Mouse (Mus musculus) retina, embryonic 14.5 days (tissue): ENCODE measurements around the gene Hes5.

Experiments
- DNase-seq: peaks from one replicate; pipeline ENCODE4 v3.0.0-alpha.2; 2015; ENCODE audit warnings: low spot score

Hes5 gene

DNA sequence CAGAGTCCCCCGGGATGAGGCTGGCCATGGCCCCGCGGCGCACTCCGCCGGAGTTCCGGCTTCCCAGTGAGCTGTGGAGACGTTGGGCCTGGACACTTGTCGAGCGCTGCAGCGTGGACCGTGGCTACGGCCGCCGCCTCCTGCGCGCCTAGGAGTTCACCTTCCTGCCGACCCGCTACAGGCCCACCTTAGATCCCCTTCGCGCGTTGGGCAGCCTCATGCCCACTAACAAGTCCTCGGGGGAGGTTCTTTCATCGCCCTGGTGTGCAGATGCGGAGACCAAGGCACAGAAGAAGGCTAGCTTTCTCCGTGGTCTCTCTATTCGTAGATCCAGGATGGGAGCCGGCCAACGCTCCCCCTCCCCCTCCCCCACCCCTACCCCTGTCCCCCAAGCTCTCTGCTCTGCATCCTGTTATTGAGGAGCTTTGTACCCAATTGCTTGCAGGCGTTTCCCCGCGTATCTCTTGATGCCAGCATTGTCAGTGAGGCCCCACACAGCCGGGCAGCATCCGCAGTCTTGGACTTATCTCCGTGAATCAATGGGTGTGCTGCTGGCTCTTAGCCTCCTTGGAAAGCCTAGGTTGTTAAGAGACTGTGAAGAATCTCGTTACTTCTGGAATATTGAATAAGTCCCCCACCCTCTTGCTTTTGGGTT lies 4.0 kb downstream of the Hes5 start:
- DNase-seq, result no peak

DNA sequence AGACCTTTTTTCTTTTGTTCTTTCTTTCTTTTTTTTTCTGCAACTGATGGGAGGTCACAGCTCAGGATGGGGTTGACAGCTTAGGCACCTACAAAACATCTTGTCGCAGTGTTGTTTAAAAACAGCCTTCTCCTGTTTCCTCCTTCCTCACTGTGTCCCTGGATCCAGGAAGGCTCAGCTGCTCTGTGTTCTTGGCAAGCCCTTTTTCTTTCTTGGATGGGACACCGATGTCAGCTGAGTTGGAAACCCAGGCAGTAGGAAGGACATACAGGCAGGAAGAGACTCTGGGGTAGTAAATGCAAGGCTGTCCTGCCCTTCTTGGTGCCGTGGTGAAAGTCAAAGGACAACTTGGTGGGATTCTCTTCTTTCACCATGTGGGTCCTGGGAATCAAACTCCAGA lies 5.1 kb downstream of the Hes5 start:
- DNase-seq, result no peak

GRCm38 (mm10) chr4:154967173-154967572 lies 6.5 kb downstream of the Hes5 start:
- peak; percentile 77 for DNase-seq

GRCm38 (mm10) chr4:154972546-154972945 lies 11.8 kb downstream of the Hes5 start:
- DNase-seq, result no peak

DNA sequence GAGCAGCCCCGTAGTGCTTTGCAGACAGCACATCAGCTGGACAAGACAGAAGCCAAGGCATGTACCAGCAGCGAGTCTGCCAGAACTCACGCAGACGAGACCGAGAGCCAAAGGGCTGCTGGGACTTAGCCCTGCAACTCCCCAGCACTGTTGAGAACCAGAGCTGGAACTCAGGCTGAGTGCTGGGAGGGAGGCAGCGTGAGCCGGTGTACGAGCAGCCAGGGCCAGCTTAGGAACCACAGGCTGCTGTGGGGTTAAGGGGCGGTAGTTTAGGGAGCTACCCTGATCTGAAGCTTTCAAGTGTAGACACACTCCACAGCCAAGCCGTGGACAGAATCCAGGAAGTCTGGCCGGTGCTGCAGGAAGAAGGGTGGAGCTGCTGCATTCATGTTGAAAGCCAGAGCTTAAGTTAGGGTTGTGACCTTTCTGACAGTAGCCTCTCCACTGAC lies 13.5 kb downstream of the Hes5 start:
- DNase-seq, result no peak

- no peak for DNase-seq
Observed at GRCm38 (mm10) chr4:154980110-154980509, 19.4 kb downstream of the Hes5 start.

DNA sequence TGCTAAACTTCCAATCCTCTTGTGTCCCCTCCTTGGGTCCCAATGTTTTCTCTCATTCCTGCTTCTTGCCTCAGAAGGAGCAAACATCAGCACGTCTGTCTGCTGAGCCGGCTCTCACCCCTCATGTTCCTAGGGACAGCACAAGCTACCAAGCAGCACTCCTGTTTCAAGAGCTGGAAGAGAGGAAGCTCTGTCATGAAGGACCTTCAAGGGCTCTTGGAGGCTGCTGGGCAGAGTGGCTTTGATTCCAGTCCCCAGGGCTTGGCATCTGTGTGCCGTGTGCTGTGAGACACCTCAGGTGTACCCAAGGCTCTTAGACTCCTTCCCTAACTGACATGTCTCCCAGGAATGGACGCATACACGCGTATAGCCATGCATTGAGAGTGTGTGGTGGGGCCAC lies 20.4 kb downstream of the Hes5 start:
- DNase-seq, result no peak

- DNase-seq, result peak; percentile 67
Observed at GRCm38 (mm10) chr4:154981530-154981929, 20.8 kb downstream of the Hes5 start.

DNA sequence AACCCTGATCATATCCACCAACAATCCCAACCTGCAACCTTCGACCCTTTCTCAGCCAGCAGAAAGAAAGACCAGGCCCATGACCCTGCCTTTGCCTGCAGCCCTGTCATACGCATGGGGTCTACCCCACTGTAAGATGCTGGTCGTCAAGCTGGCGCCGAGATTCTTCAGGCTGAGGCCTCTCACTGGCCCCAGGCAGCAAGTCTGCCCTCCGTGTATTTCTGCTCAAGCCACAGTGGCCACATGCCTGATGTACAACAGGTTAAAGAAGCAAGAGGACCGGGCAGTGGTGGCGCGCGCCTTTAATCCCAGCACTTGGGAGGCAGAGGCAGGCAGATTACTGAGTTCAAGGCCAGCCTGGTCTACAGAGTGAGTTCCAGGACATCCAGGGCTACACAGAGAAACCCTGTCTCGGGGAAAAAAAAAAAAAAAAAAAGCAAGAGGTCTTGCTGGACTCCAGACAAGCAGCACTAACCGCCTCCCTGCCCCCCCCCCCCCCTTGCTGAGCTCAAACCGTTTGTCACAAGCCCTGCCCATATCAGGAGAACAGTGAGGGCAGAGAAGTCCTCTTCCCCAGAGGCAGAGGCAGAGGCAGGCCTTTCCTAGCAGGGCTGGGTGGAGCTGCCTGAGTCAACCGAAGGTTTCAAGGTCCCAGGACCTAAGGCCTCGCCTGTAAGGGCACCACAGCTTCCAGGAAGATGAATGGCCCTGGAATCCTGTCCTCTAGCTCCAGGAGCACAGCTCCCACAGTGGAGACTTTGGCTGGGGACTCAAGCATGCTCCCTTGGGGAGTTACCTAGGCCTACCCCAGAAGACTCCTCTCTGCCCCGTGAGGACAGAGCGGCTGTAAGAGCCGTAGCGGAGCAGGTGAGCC lies 21.8 kb downstream of the Hes5 start:
- no peak for DNase-seq

DNA sequence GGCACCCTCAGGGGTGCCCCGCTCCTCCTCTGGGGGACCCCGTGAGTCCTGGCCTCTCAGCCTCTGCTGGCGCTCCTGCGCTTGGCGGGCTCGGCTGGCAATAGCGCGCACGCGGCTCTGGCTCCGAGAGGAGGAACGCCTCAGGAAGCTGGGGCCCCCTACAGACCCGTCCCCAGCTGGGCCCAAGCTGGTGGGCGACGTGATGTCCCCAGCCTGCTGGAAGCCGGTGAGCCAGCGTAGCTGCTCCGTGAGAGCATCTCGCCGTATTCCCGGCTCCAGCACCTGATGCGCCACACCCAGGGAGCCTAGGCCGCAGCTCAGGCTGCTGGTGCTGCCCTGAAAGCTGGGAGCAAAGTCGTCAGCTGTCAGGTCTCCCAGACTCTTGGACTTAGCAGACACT lies 23.0 kb downstream of the Hes5 start:
- DNase-seq, result no peak

DNA sequence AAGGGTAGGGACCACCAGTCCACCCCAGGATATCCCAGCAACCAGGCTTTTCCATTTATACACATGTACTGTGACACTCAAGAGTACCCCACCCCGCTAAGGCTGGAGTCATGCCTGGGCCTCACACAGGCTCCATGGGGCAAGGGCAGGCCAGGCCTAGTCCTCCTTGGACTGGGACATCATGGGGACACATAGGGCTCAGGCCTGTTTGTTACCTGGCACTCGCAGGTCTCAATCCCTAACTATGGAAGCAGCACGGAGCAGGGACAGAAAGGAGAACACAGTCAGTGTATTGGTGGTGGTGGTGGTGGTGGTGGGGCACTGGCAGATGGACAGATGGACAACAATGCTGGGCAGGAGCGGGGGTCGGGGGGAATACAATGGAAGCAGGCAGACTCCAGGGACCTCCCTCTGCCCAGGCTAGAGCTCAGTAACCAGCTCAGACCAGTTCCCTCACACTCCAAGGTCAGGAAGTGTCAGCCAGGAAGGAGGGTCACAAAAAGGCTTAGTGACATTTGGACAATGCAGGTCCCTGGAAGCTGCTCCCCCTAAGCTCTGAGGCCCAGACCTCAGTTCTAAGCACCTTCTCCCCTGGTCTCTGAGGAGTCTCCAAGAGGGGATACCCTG lies 24.5 kb downstream of the Hes5 start:
- DNase-seq, result no peak

GRCm38 (mm10) chr4:154986096-154986495 lies 25.4 kb downstream of the Hes5 start:
- DNase-seq, result peak; percentile 81

DNA sequence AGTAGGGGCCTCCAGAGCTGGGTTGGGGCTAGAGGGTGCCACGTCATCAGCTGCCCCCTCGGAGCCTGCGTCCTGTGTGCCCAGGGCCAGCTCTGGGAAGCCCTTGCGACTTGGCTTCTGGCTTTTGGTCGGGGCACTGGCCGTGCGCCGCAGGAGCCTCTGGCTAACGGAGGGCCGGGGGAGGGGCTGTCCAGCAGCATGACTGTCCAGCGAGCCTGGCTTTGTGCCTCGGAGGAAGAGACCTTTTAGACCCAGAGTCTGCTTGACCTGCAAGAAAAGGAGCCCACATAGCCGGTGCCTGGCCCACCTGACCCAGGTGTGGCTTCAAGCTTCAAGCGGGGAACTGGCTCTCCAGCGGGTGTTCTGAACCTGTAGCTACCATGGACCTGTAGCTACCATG lies 26.0 kb downstream of the Hes5 start:
- DNase-seq, result no peak

DNA sequence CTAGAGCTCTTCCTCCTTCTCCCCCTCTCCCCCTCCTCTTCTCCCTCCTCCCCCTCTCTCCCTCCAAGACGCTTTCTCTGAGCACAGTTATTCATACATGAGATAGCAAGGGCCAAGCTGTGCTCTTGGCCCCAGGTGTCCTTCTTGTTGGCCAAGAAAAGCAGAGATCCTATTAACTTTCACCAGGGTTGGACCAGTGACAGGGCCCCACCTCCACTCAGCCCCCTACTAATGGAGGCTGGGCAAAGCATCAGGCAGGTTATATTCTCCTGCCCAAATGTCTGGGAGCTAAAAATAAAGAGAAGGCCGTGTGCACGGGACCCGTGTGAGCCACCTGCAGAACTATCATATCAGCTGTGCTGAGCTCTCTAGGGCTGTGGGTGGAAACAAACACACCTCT lies 34.2 kb downstream of the Hes5 start:
- DNase-seq, result no peak

DNA sequence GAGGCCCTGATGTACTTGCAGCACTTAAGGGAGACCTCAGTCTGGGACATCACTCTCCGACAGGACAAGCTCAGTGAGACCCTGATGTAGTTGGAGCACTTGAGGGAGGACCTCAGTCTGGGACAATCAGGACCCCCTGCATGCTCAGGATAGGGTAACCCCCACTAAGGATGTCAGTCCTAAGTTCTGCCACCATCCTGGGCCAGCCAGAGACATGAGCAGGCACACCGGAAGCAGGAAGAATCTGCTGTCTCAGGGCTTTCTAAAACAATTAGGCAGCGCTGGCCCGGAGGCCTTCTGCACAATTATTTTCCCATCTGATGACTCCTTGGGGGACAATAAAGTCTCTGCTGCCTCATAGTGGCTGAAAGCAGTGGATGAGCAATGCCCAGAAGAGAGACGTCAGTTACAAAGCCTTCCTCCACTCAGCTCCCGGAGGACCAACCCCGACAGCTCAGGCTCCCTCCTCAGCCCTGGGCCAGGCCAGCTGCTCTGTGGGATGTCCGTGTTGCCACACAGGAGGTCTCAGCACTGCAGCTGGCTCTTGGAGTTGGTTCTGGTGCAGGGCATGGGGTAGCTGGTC lies 35.9 kb downstream of the Hes5 start:
- DNase-seq, result peak; percentile 68

GRCm38 (mm10) chr4:154999379-154999778 lies 38.7 kb downstream of the Hes5 start:
- DNase-seq, result no peak

DNA sequence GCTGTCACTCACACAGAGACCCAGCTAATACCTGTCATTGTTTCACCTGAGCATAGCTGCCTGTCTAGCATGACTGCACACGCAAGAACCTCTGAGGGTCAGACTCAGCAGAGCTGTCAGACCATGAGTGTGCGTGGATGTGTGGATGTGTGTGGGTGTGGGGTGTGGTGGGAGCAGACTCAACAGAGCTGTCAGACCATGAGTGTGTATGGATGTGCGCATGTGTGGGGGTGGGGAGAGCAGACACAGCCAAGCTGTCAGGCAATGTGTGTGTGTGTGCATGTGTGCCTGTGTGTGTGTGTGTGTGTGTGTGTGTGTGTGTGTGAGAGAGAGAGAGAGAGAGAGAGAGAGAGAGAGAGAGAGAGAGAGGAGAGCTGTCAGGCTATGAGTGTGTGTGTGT lies 44.6 kb downstream of the Hes5 start:
- no peak for DNase-seq

GRCm38 (mm10) chr4:155006296-155006695 lies 45.6 kb downstream of the Hes5 start:
- no peak for DNase-seq

DNA sequence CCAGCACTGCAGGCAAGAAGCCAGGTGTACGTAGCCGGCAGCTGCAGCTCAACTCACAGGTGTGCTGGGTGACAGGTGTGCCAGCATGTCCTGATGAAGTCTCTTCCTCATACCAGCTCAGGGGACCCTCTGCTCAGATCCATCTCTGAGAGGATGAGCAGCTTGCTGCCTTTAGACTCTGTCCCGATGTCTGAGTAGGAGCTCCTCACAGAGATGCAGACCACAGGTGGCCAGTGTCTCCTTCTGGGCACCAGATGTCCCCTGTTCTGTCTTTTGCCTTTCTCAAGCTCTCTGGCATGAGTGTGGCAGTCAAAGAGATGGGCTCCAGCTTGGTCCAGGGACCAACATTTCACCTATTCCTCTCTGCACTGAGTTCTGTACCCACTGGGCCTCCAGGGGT lies 46.9 kb downstream of the Hes5 start:
- no peak for DNase-seq

GRCm38 (mm10) chr4:155008075-155008474 lies 47.4 kb downstream of the Hes5 start:
- no peak for DNase-seq

DNA sequence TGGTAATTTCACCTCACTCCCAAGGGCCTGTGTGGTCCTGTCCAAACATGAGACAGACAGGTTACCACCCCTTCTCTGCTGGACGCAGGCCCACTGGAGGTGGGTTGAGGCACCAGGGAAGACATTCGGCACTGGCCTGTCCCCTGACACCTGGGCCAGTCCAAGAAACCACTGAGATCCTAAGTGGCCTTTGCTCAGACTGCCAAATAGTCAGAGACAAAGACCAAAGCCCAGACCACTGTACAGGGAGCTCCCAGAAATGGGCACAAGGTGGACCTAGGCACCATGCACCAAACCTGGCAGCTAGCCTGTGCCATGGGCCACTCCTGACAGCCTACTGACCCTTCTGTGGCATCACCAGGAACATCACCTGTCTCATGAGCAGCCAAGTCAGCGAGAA lies 48.5 kb downstream of the Hes5 start:
- DNase-seq, result no peak

DNA sequence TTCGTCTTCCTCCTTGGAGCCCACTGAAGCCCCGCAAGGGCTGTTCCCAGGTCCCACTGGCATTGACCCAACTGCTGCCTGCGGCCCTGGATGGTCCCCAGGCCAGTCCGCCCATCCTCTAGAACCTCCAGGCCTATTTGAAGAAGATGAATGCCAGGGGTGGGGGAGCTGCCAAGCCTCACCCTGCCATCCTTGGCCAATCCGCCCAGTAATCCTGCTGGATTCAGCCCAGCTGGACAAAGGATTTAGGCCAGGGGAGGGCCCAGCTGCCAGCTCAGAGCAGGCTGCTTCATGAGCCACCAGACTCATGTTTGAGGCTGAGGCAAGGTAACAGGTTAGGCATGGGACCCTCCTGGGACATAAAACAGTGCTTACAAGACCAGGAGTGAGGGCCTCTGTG lies 50.1 kb downstream of the Hes5 start:
- no peak for DNase-seq
